8 mouse cellular contexts compared by ENCODE assay signal in the genomic region with DNA sequence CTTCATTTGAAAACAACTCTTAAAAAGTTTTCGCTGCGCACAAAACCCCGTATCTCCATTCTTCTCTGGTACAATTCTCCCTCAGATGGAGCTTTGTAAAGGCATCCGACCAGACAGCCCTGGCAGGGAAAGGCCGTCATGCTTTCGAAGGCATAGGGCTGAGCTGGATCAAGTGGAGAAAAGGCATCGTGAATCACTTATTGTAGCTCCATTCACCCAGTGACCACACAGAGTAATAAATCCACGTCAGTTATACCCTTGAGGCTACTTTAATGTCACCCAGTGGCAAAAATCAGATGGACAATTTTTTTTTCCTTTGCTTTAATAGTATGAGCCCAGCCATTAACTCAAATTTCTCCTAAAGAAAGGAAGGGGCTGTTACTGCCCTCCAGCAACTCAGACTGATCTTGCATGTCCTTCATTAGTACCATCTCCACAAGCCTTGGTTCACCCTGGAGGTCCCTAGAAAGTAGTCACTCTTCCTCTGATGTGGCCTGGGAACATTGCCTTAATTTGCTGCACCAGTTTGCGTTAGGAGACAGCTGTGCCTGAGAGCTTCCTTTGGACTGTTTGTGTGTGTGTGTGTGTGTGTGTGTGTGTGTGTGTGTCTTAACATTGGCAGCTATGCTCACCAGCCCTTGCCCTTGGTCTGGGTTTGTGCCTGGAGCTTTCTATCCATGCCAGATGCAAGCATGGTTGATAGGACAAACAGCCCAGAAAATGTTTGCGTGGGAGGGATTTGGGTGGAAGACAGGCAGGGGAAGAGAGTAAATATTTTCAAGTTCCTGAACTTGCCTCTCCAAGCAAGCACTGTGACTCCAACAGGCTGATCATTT.
DNase-seq lines count a peak whose midpoint lies in the region; ATAC-seq lines count a peak whose summit lies in the region.

No protein-coding gene starts in this region.

- H3K9ac ChIP-seq in midbrain, embryonic 16.5 days (ENCODE audit: low read depth, low read length), result no peak overlapping the region
- no peak overlapping the region for H3K9ac ChIP-seq in hindbrain, embryonic 14.5 days
- no peak overlapping the region for H3K9ac ChIP-seq in midbrain, embryonic 14.5 days (replicated peaks; ENCODE audit: low read length)

- 45% methylated on average over 10 of the region's 10 CpGs for WGBS in midbrain, embryonic 10.5 days
- WGBS in midbrain, embryonic 16.5 days, result 30% methylated on average over 10 of the region's 10 CpGs
- WGBS in hindbrain, embryonic 14.5 days, result 24% methylated on average over 10 of the region's 10 CpGs
- 25% methylated on average over 10 of the region's 10 CpGs for WGBS in midbrain, embryonic 14.5 days

- ATAC-seq in midbrain, embryonic 16.5 days, result no peak
- ATAC-seq in hindbrain, embryonic 14.5 days (ENCODE audit: low FRiP score), result no peak
- no peak for ATAC-seq in midbrain, embryonic 14.5 days (ENCODE audit: low FRiP score, low TSS enrichment)
- no peak for ATAC-seq in megakaryocyte-erythroid progenitor cell, adult 5-6 weeks (replicated peaks; ENCODE audit: low FRiP score, low TSS enrichment, poor library complexity, severe bottlenecking)

- H3K4me2 ChIP-seq in midbrain, embryonic 16.5 days (ENCODE audit: low read length), result no peak overlapping the region
- no peak overlapping the region for H3K4me2 ChIP-seq in hindbrain, embryonic 14.5 days (replicated peaks)
- no peak overlapping the region for H3K4me2 ChIP-seq in midbrain, embryonic 14.5 days (ENCODE audit: low read length)

- H3K4me3 ChIP-seq in midbrain, embryonic 10.5 days, result no peak overlapping the region
- H3K4me3 ChIP-seq in midbrain, embryonic 16.5 days (ENCODE audit: low read depth, low read length), result no peak overlapping the region
- H3K4me3 ChIP-seq in hindbrain, embryonic 14.5 days (replicated peaks; ENCODE audit: low read length), result no peak overlapping the region
- H3K4me3 ChIP-seq in midbrain, embryonic 14.5 days (replicated peaks; ENCODE audit: low read depth, low read length), result no peak overlapping the region

- peak overlapping the region; percentile 62 for H3K27ac ChIP-seq in midbrain, embryonic 10.5 days (replicated peaks)
- no peak overlapping the region for H3K27ac ChIP-seq in midbrain, embryonic 16.5 days (ENCODE audit: low read length)
- peak overlapping the region; percentile 62 for H3K27ac ChIP-seq in hindbrain, embryonic 14.5 days
- H3K27ac ChIP-seq in midbrain, embryonic 14.5 days (replicated peaks; ENCODE audit: low read depth, low read length), result 0 out of 2 replicates have a peak overlapping the region, but pooled peaks have one; percentile 5

- H3K27me3 ChIP-seq in midbrain, embryonic 10.5 days (ENCODE audit: low read depth, poor library complexity, severe bottlenecking), result 0 out of 2 replicates have a peak, but pooled peaks cover 5% of the 10 kb centered on the region
- no peaks in the 10 kb centered on the region for H3K27me3 ChIP-seq in midbrain, embryonic 16.5 days (ENCODE audit: control insufficient read depth, insufficient read depth, low read depth, low read length)
- peaks cover 3% of the 10 kb centered on the region; the same call in 1 of the 2 replicates for H3K27me3 ChIP-seq in hindbrain, embryonic 14.5 days (ENCODE audit: control insufficient read depth, insufficient read depth, low read length)
- no peaks in the 10 kb centered on the region for H3K27me3 ChIP-seq in midbrain, embryonic 14.5 days (ENCODE audit: control insufficient read depth, insufficient read depth, low read length)

- DNase-seq in midbrain, embryonic 10.5 days (ENCODE audit: low spot score), result no peak
- DNase-seq in embryo, embryonic 10.5 days (ENCODE audit: low spot score), result peak; percentile 63
- no peak for DNase-seq in hindbrain, embryonic 14.5 days (ENCODE audit: low spot score)
- peak; percentile 38 for DNase-seq in midbrain, embryonic 14.5 days
- DNase-seq in left cerebral cortex, adult 18-20 months (ENCODE audit: low spot score in 2 of 2), result no peak
- no peak for DNase-seq in thymus, postnatal 36 days

- peaks cover 85% of the 10 kb centered on the region for H3K4me1 ChIP-seq in midbrain, embryonic 10.5 days
- H3K4me1 ChIP-seq in midbrain, embryonic 16.5 days (ENCODE audit: control insufficient read depth, insufficient read depth, low read length), result peaks cover 25% of the 10 kb centered on the region
- peaks cover 30% of the 10 kb centered on the region for H3K4me1 ChIP-seq in hindbrain, embryonic 14.5 days (replicated peaks; ENCODE audit: control insufficient read depth, insufficient read depth, low read length)
- peaks cover 38% of the 10 kb centered on the region for H3K4me1 ChIP-seq in midbrain, embryonic 14.5 days (ENCODE audit: control insufficient read depth, insufficient read depth, low read length)

- H3K9me3 ChIP-seq in midbrain, embryonic 10.5 days (replicated peaks), result no peaks in the 10 kb centered on the region
- no peaks in the 10 kb centered on the region for H3K9me3 ChIP-seq in midbrain, embryonic 16.5 days (replicated peaks; ENCODE audit: control insufficient read depth, low read length, poor library complexity, severe bottlenecking)
- no peaks in the 10 kb centered on the region for H3K9me3 ChIP-seq in hindbrain, embryonic 14.5 days (ENCODE audit: control insufficient read depth, low read length)
- no peaks in the 10 kb centered on the region for H3K9me3 ChIP-seq in midbrain, embryonic 14.5 days (ENCODE audit: control insufficient read depth, low read length)

- H3K36me3 ChIP-seq in midbrain, embryonic 10.5 days, result no peaks in the 10 kb centered on the region
- H3K36me3 ChIP-seq in midbrain, embryonic 16.5 days (ENCODE audit: control insufficient read depth, insufficient read depth, low read length), result no peaks in the 10 kb centered on the region
- no peaks in the 10 kb centered on the region for H3K36me3 ChIP-seq in hindbrain, embryonic 14.5 days (replicated peaks; ENCODE audit: control insufficient read depth, insufficient read depth)
- no peaks in the 10 kb centered on the region for H3K36me3 ChIP-seq in midbrain, embryonic 14.5 days (ENCODE audit: control insufficient read depth, insufficient read depth, low read length)

Comparison
In these comparisons a context has a peak if more than half of its experiments do, and no peak if none do; other contexts are left out.
1. DNase-seq: peak in embryo, embryonic 10.5 days (single experiment) and midbrain, embryonic 14.5 days (single experiment); none in midbrain, embryonic 10.5 days (single experiment), hindbrain, embryonic 14.5 days (single experiment), left cerebral cortex, adult 18-20 months (0 of 2) and thymus, postnatal 36 days (0 of 2).